Mouse (Mus musculus): ENCODE results near the gene Slc2a10.
A peak's percentile ranks its signal among the peaks of the same experiment; 100 is the strongest.

The Slc2a10 gene

DNA sequence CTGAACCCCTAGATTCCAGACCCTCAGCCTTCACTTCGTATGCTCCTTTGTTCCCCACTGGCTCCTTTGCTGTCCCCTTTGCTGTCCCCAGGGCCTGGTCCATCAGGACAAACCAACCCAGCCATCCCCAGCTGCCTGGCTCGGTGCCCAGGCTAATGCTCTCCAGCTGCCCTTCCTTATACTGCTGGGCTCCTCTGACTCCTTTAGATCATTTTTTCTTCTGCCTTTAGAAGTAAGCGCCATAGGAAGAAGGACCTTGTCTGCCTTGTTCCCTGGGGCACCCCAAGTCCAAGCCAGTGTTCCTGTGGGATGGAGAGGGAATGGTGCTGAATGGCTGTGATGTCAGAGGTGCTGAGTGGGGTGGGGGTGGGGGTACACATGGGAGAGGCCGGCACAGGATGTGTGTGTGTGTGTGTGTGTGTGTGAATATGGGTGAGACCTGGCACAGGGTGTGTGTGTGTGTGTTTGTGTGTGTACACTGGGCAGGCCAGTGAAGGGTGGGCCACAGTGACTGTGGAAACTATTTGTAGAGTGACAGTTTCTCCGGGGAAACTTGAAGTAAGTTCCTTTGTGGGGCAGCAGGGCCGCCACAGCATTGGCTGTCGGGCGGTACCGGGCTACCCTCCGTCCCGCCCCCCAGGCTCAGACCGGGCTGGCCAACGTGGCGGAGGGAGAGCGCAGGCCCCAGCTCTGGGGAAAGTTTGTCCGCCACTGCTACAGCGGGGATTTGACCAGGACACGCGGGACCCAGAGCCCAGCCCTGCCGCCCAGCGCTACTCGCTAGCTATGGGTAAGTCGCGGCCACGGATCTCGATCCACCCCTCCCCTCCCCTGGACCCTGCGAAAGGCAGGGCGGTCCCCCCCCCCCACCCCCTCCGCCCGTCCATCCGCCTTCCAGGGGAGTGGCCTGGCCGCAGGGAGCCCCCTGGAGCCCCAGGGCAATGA, at the start of gene Slc2a10:
TSS of gene Slc2a10 (plus strand) at position 529 of the 945 bp plus-strand sequence.
- DNase-seq (ENCODE audit: low read depth, low spot score), result no peak

DNA sequence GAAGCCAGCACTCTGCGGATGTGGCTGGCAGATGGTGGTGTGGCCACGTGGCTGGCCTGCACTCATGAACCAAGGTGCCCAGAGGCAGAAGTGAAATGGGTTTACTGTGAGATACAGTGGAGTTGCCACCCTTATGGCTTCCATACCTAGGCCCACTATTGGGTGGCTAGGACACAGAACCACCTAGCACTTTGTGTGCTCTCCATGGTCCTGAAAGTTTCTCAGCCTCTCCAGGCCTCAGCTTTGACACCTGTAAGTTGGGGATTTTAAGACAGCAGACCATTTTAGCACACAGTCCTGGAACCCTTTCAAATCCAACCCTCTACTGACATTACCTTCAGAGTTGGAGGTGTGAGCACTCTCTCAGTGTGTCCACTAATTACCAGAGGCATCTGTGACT, 46.9 kb upstream of the Slc2a10 start:
- DNase-seq (ENCODE audit: low read depth, low spot score), result no peak

- DNase-seq (ENCODE audit: low read depth, low spot score), result no peak
These were observed 45.4 kb upstream of the Slc2a10 start for GRCm38 (mm10) chr2:165458189-165458588.

GRCm38 (mm10) chr2:165459663-165460062, 43.9 kb upstream of the Slc2a10 start:
- DNase-seq (ENCODE audit: low read depth, low spot score), result no peak

- DNase-seq (ENCODE audit: low read depth, low spot score), result no peak
These were observed 35.6 kb upstream of the Slc2a10 start for GRCm38 (mm10) chr2:165467824-165468452.

- no peak for DNase-seq (ENCODE audit: low read depth, low spot score)
These were observed 33.4 kb upstream of the Slc2a10 start for GRCm38 (mm10) chr2:165470167-165470566.

GRCm38 (mm10) chr2:165471943-165472342, 31.6 kb upstream of the Slc2a10 start:
- DNase-seq (ENCODE audit: low read depth, low spot score), result no peak

DNA sequence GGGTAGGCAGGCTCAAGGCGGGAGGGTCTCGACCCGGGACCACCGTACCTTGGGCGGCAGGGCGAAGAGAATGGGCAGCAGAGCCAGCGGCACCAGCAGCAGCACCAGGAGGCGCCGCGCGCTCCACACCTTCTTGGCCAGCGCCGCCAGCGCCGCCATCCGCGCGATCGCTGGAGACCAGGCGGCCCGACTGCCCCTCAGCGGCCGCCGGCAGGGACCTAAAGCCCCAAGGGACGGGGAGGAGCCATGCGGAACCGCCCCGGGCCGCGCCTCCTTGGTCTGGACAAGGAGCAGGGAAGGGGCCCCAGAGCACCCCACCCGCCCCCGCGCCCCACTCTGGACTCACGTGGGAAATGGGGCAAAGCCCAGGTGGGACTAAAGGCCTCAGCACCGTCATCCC, 30.6 kb upstream of the Slc2a10 start, which contains the start of gene Slc13a3:
TSS of gene Slc13a3 (minus strand) at position 228 of the 400 bp plus-strand sequence.
- no peak for DNase-seq (ENCODE audit: low read depth, low spot score)

DNA sequence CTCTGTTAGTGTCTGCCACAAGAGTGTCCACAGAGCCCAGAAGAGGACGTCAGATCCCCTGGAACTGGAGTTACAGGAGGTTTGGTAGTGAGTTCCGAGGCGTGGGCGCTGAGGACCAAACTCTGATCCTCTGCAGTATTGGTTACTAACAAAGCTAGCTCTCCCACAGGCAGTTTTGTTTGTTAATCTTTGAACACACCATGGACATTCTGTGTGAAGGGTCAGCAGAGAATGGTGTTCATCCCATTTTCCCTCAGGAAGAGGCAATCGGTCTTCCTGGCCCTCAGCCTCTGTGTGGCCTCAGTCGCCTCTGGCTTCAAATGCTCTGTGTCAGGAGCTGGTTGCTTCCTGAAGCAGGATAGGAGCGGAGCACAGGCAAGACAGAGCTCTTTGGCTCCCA, 28.2 kb upstream of the Slc2a10 start:
- no peak for DNase-seq (ENCODE audit: low read depth, low spot score)

DNA sequence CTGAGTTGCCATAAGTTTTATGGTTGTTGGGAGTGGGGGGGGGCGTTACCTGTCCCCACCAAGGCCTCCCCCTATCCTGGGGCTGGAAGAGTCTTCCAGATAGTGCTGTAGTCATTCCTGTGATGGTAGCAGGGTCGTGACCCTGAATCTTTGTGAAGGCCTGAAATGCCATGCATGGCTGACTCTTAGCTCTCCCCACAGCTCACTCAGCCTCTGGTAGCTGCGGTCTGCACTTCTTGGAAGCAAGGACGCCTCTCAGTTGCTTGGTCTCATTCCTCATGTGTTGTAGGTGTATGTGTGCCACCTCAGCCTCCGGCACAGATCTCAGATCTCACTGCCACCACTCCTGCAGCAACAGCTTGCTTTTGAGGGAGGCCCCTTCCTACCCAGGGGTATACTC, 27.7 kb upstream of the Slc2a10 start:
- no peak for DNase-seq (ENCODE audit: low read depth, low spot score)

DNA sequence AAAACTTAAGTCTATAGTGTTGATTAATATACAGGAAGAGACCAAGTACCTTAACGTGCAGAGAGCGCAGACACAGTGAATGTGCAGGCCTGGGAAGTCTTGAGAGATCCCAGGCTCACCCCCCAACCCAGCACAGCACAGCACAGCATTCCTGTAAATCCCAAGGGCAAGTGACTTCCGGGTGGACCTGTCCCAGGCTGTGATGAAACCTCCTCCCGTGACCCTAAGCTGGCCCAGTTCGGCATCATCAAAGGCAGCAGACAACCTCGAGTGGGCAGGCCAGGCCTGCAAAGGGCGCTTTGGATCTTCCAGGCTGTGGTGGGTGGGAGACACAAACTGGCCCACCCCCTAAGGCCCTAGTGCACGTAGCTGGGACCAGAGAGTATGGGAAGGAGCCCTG, 21.6 kb upstream of the Slc2a10 start:
- no peak for DNase-seq (ENCODE audit: low read depth, low spot score)

GRCm38 (mm10) chr2:165484152-165484551, 19.4 kb upstream of the Slc2a10 start:
- no peak for DNase-seq (ENCODE audit: low read depth, low spot score)

- no peak for DNase-seq (ENCODE audit: low read depth, low spot score)
These were observed 17.8 kb upstream of the Slc2a10 start for GRCm38 (mm10) chr2:165485826-165486225.

GRCm38 (mm10) chr2:165486401-165486800, 17.2 kb upstream of the Slc2a10 start:
- no peak for DNase-seq (ENCODE audit: low read depth, low spot score)

GRCm38 (mm10) chr2:165486881-165487535, 16.6 kb upstream of the Slc2a10 start:
- no peak for DNase-seq (ENCODE audit: low read depth, low spot score)

DNA sequence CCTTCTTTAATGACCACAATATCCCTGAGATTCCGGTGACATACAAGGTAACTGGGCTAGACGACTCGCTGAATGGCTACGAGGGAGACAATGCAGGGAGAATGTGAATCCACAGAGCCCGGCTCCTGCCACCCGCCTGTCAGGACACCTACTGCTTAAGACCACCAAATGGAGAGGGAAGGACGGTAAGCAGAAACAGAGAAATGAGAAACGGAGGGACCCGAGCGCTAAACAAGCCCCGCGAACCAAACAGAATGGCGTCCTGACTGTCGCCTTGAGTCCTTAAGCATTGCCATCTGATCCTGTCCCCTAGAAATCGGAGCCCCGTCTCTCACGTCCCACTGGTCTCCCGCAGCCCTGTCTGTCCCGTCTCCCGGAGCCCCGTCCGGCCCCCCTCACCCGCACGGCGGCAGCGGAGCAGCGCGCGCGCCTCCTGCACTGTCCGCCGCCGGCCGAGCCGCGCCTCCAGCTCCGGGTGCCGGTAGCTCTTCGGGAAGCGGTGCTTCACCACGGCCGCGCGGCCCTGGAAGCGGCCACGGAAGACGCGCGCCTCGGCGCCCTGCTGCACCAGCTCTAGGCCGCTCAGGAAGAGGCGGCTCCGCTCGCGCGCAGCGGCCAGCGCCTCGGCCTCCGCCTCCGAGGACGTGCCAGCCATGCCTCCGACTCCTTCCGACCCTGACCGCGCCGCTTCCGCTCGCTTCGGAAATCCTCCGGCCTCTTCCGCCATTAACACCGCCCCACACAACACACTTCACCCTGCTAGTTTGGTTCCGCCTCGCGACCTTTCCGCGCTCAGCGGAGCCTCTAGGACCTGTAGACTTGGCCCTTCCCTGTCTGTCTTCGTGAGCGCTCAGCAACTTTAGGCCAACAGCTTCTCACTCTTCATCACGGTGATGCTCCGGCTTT, 10.7 kb upstream of the Slc2a10 start, which contains the start of gene Trp53rka:
TSS of gene Trp53rka (minus strand) at position 677 of the 906 bp plus-strand sequence.
- DNase-seq (ENCODE audit: low read depth, low spot score), result peak; percentile 63

- no peak for DNase-seq (ENCODE audit: low read depth, low spot score)
These were observed 9.9 kb upstream of the Slc2a10 start for GRCm38 (mm10) chr2:165493587-165494210.

DNA sequence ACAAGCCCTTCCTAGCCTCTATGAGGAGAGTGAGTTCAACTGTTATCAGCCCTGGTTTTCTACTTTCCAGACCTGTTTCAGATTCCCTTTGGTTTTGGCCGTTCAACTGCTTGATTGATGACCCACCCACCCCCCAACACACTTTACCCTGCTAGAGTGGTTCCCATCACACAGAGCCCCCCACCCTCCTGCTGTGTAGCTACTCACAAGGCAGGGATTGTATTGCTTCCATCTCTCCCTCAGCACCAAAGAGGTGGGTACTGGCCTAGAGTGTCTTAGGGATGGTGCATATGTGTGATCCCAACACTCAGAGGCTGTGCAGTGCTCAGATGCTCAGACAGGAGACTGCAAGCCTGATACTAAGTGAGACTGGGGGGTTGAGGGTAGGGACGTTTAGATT, 9.1 kb upstream of the Slc2a10 start:
- no peak for DNase-seq (ENCODE audit: low read depth, low spot score)

GRCm38 (mm10) chr2:165496251-165496650, 7.3 kb upstream of the Slc2a10 start:
- DNase-seq (ENCODE audit: low read depth, low spot score), result no peak

- no peak for DNase-seq (ENCODE audit: low read depth, low spot score)
These were observed 5.8 kb upstream of the Slc2a10 start for GRCm38 (mm10) chr2:165497706-165498275.

Measured in skeletal muscle tissue, adult 2 months (tissue).